In the genomic region with DNA sequence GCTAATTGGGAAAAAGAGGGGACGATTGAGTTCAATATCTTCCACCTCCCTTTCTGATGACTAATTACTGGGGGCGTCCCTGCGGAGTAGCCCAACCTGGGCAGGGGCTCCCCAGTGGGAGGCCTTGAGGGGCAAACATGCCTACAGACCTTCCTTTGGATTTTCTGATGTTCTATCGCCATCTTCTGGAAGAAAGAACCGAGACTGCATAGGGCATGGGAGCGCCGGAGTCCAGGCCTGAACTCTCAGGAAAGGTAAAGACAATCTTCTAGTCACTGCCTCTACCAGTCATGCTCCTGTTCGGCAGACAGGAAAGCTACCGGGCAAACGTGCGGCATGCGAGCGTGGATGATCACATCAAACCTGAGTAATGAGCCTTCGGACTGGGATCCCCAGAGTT, we compare ENCODE assay signal across 8 mouse cellular contexts.
DNase-seq lines count a peak whose midpoint lies in the region; TF ChIP-seq lines count a peak whose summit lies in the region.

No protein-coding gene starts in this region.

- H3K27me3 ChIP-seq in cerebellum, adult 2 months (ENCODE audit: control insufficient read depth, insufficient read depth, low read length): no peaks in the 10 kb centered on the region

- no peak for TF ChIP-seq POLR2A in cerebellum, adult 2 months (IDR thresholded peaks at IDR 0.05; ENCODE audit: borderline replicate concordance, insufficient read depth, low read length)
- no peak for TF ChIP-seq POLR2A in lung, adult 2 months (IDR thresholded peaks at IDR 0.05; ENCODE audit: borderline replicate concordance, extremely low read depth, low read depth, low read length)

- H3K4me1 ChIP-seq in cerebellum, adult 2 months (ENCODE audit: control insufficient read depth, insufficient read depth, low read length): no peaks in the 10 kb centered on the region
- H3K4me1 ChIP-seq in lung, adult 2 months (ENCODE audit: control insufficient read depth, insufficient read depth, low read length): no peaks in the 10 kb centered on the region

- no peak for DNase-seq in cerebellum, adult 2 months
- DNase-seq in cerebellum, postnatal 25 days: no peak
- DNase-seq in lung, adult 2 months: no peak
- no peak for DNase-seq in lung, postnatal 10 days
- peak; percentile 25 for DNase-seq in fibroblast of lung, adult 2 months (ENCODE audit: low read depth)
- DNase-seq in mesoderm, embryonic 11.5 days (ENCODE audit: low read depth, low spot score): peak; percentile 17
- DNase-seq in cerebellum, adult 9-10 months: no peak
- DNase-seq in adrenal gland, adult 2 months: no peak

- 0 out of 2 replicates have a peak, but pooled peaks have one; percentile 20 for TF ChIP-seq CTCF in cerebellum, adult 2 months (IDR thresholded peaks at IDR 0.05; ENCODE audit: borderline replicate concordance, insufficient read depth, low read depth, low read length)
- peak; percentile 29; the same call in 1 of the 2 replicates for TF ChIP-seq CTCF in lung, adult 2 months (IDR thresholded peaks at IDR 0.05; ENCODE audit: insufficient read depth, low read length)

- no peak overlapping the region for H3K4me3 ChIP-seq in cerebellum, adult 2 months (replicated peaks; ENCODE audit: insufficient read depth, low read depth, low read length)
- no peak overlapping the region for H3K4me3 ChIP-seq in lung, adult 2 months (replicated peaks; ENCODE audit: extremely low read depth, low read depth, low read length)

- 41% methylated on average over 14 of the region's 14 CpGs for WGBS in cerebellum, adult 2 months
- WGBS in lung, adult 2 months: 44% methylated on average over 14 of the region's 14 CpGs

- H3K27ac ChIP-seq in cerebellum, adult 2 months (ENCODE audit: insufficient read depth, low read length): no peak overlapping the region

Comparison
In these comparisons a context has a peak if more than half of its experiments do, and no peak if none do; other contexts are left out.
1. DNase-seq: peak in fibroblast of lung, adult 2 months (single experiment) and mesoderm, embryonic 11.5 days (single experiment); none in cerebellum, adult 2 months (0 of 2), cerebellum, postnatal 25 days (0 of 2), lung, adult 2 months (single experiment), lung, postnatal 10 days (single experiment), cerebellum, adult 9-10 months (single experiment) and adrenal gland, adult 2 months (single experiment).